Mouse (Mus musculus): ENCODE data around the gene Uvrag. TPM values are rescaled to one million over a fixed set of nuclear protein-coding genes. Genes with fewer than 3 reads are reported as not detected.

The Uvrag gene
- total and polyA plus RNA-seq, 3 experiments, result 13.1 to 29.9 (median 23.3) TPM

- Histone ChIP-seq H3K27me3 (ENCODE audit: insufficient read depth, low read length) (no peaks in the 10 kb centered on the region), H3K36me3 (replicated peaks) (peaks cover 52% of the 10 kb centered on the region), H3K4me3 (ENCODE audit: low read depth, low read length) (no peak overlapping the region), H3K4me1 (ENCODE audit: insufficient read depth, low read depth, low read length) (peaks cover 14% of the 10 kb centered on the region), H3K9me3 (replicated peaks) (peaks cover 8% of the 10 kb centered on the region)
- no peak for DNase-seq (ENCODE audit: low spot score)
- ATAC-seq (ENCODE audit: extremely low read depth, insufficient number of reproducible peaks, low FRiP score, poor library complexity, severe bottlenecking), result no peak
- TF ChIP-seq GATA1 (IDR thresholded peaks at IDR 0.05; ENCODE audit: borderline replicate concordance, low read length) (no peak), CTCF (IDR thresholded peaks at IDR 0.05; ENCODE audit: low read depth, low read length) (no peak), POLR2AphosphoS5 (IDR thresholded peaks at IDR 0.05; ENCODE audit: insufficient replicate concordance, low read depth, low read length) (no peak), TAL1 (conservative IDR thresholded peaks at IDR 0.05; ENCODE audit: low read depth, low read length) (no peak), GATA2 (IDR thresholded peaks at IDR 0.05; ENCODE audit: borderline replicate concordance, low read depth, low read length) (no peak)
These were observed 9.1 kb downstream of the Uvrag start for GRCm38 (mm10) chr7:99131819-99132353.

- Histone ChIP-seq H3K4me3 (ENCODE audit: low read depth, low read length) (no peak overlapping the region), H3K27me3 (ENCODE audit: insufficient read depth, low read length) (no peaks in the 10 kb centered on the region)
These were observed 12.0 kb downstream of the Uvrag start for GRCm38 (mm10) chr7:99128965-99129364.

GRCm38 (mm10) chr7:99128020-99128950 lies 12.7 kb downstream of the Uvrag start:
- Histone ChIP-seq H3K36me3 (replicated peaks) (peaks cover 44% of the 10 kb centered on the region), H3K4me3 (ENCODE audit: low read depth, low read length) (no peak overlapping the region), H3K9me3 (replicated peaks) (peaks cover 3% of the 10 kb centered on the region), H3K4me1 (ENCODE audit: insufficient read depth, low read depth, low read length) (peaks cover 16% of the 10 kb centered on the region), H3K27me3 (ENCODE audit: insufficient read depth, low read length) (no peaks in the 10 kb centered on the region)
- ATAC-seq (ENCODE audit: extremely low read depth, insufficient number of reproducible peaks, low FRiP score, poor library complexity, severe bottlenecking), result no peak
- no peak for DNase-seq (ENCODE audit: low spot score)
- TF ChIP-seq CTCF (IDR thresholded peaks at IDR 0.05; ENCODE audit: low read depth, low read length) (no peak), TAL1 (conservative IDR thresholded peaks at IDR 0.05; ENCODE audit: low read depth, low read length) (no peak), GATA2 (IDR thresholded peaks at IDR 0.05; ENCODE audit: borderline replicate concordance, low read depth, low read length) (no peak), GATA1 (IDR thresholded peaks at IDR 0.05; ENCODE audit: borderline replicate concordance, low read length) (no peak), POLR2AphosphoS5 (IDR thresholded peaks at IDR 0.05; ENCODE audit: insufficient replicate concordance, low read depth, low read length) (no peak)

More at GRCm38 (mm10) chr7:99128965-99129364, 12.0 kb downstream of the Uvrag start:
- peaks cover 16% of the 10 kb centered on the region for H3K4me1 ChIP-seq (ENCODE audit: insufficient read depth, low read depth, low read length)
- H3K36me3 ChIP-seq (replicated peaks), result peaks cover 43% of the 10 kb centered on the region
- DNase-seq (ENCODE audit: low spot score) (no peak), ATAC-seq (ENCODE audit: extremely low read depth, insufficient number of reproducible peaks, low FRiP score, poor library complexity, severe bottlenecking) (no peak)
- peaks cover 3% of the 10 kb centered on the region for H3K9me3 ChIP-seq (replicated peaks)
- TF ChIP-seq TAL1 (conservative IDR thresholded peaks at IDR 0.05; ENCODE audit: low read depth, low read length), result no peak
- no peak for TF ChIP-seq CTCF (IDR thresholded peaks at IDR 0.05; ENCODE audit: low read depth, low read length)
- no peak for TF ChIP-seq GATA2 (IDR thresholded peaks at IDR 0.05; ENCODE audit: borderline replicate concordance, low read depth, low read length)
- TF ChIP-seq POLR2AphosphoS5 (IDR thresholded peaks at IDR 0.05; ENCODE audit: insufficient replicate concordance, low read depth, low read length), result no peak
- no peak for TF ChIP-seq GATA1 (IDR thresholded peaks at IDR 0.05; ENCODE audit: borderline replicate concordance, low read length)

- peaks cover 16% of the 10 kb centered on the region for H3K4me1 ChIP-seq (ENCODE audit: insufficient read depth, low read depth, low read length)
- no peak overlapping the region for H3K4me3 ChIP-seq (ENCODE audit: low read depth, low read length)
- no peak for TF ChIP-seq TAL1 (conservative IDR thresholded peaks at IDR 0.05; ENCODE audit: low read depth, low read length)
- no peak for TF ChIP-seq POLR2AphosphoS5 (IDR thresholded peaks at IDR 0.05; ENCODE audit: insufficient replicate concordance, low read depth, low read length)
- no peak for TF ChIP-seq CTCF (IDR thresholded peaks at IDR 0.05; ENCODE audit: low read depth, low read length)
- TF ChIP-seq GATA1 (IDR thresholded peaks at IDR 0.05; ENCODE audit: borderline replicate concordance, low read length), result no peak
- no peak for TF ChIP-seq GATA2 (IDR thresholded peaks at IDR 0.05; ENCODE audit: borderline replicate concordance, low read depth, low read length)
- DNase-seq (ENCODE audit: low spot score) (no peak), ATAC-seq (ENCODE audit: extremely low read depth, insufficient number of reproducible peaks, low FRiP score, poor library complexity, severe bottlenecking) (no peak)
- H3K27me3 ChIP-seq (ENCODE audit: insufficient read depth, low read length), result no peaks in the 10 kb centered on the region
- peaks cover 46% of the 10 kb centered on the region for H3K36me3 ChIP-seq (replicated peaks)
- H3K9me3 ChIP-seq (replicated peaks), result peaks cover 3% of the 10 kb centered on the region
These were observed 14.9 kb downstream of the Uvrag start for GRCm38 (mm10) chr7:99126057-99126456.

GRCm38 (mm10) chr7:99122651-99123050 lies 18.3 kb downstream of the Uvrag start:
- DNase-seq (ENCODE audit: low spot score), result no peak

GRCm38 (mm10) chr7:99120865-99121521 lies 19.9 kb downstream of the Uvrag start:
- TF ChIP-seq CTCF (IDR thresholded peaks at IDR 0.05; ENCODE audit: low read depth, low read length) (no peak), POLR2AphosphoS5 (IDR thresholded peaks at IDR 0.05; ENCODE audit: insufficient replicate concordance, low read depth, low read length) (no peak), TAL1 (conservative IDR thresholded peaks at IDR 0.05; ENCODE audit: low read depth, low read length) (no peak), GATA2 (IDR thresholded peaks at IDR 0.05; ENCODE audit: borderline replicate concordance, low read depth, low read length) (no peak), GATA1 (IDR thresholded peaks at IDR 0.05; ENCODE audit: borderline replicate concordance, low read length) (no peak)
- Histone ChIP-seq H3K9me3 (replicated peaks) (peaks cover 3% of the 10 kb centered on the region), H3K4me1 (ENCODE audit: insufficient read depth, low read depth, low read length) (peaks cover 9% of the 10 kb centered on the region), H3K36me3 (replicated peaks) (peaks cover 53% of the 10 kb centered on the region), H3K27me3 (ENCODE audit: insufficient read depth, low read length) (no peaks in the 10 kb centered on the region), H3K4me3 (ENCODE audit: low read depth, low read length) (no peak overlapping the region)
- ATAC-seq (ENCODE audit: extremely low read depth, insufficient number of reproducible peaks, low FRiP score, poor library complexity, severe bottlenecking) (no peak), DNase-seq (ENCODE audit: low spot score) (no peak)

More at GRCm38 (mm10) chr7:99122651-99123050, 18.3 kb downstream of the Uvrag start:
- H3K36me3 ChIP-seq (replicated peaks), result peaks cover 48% of the 10 kb centered on the region
- H3K4me1 ChIP-seq (ENCODE audit: insufficient read depth, low read depth, low read length), result peaks cover 11% of the 10 kb centered on the region
- TF ChIP-seq GATA2 (IDR thresholded peaks at IDR 0.05; ENCODE audit: borderline replicate concordance, low read depth, low read length) (no peak), POLR2AphosphoS5 (IDR thresholded peaks at IDR 0.05; ENCODE audit: insufficient replicate concordance, low read depth, low read length) (no peak)
- H3K27me3 ChIP-seq (ENCODE audit: insufficient read depth, low read length), result no peaks in the 10 kb centered on the region
- peaks cover 3% of the 10 kb centered on the region for H3K9me3 ChIP-seq (replicated peaks)
- ATAC-seq (ENCODE audit: extremely low read depth, insufficient number of reproducible peaks, low FRiP score, poor library complexity, severe bottlenecking), result no peak
- H3K4me3 ChIP-seq (ENCODE audit: low read depth, low read length), result no peak overlapping the region

Measured in G1E (cell line).